Mouse (Mus musculus) spleen, embryonic (tissue): ENCODE results near the gene Coro2a.

ENCODE experiments used
- CTCF ChIA-PET: fragments of 350-600 bp; sonication (Branson Sonifier 250); formaldehyde crosslinking; loops from one replicate; lab custom pipeline; 2022; lab: Charles Lee

Gene Coro2a

GRCm38 (mm10) chr4:46495543-46495942 is 106.5 kb downstream of the Coro2a start:
- CTCF ChIA-PET, result no interaction called here

GRCm38 (mm10) chr4:46493071-46493470 is 108.9 kb downstream of the Coro2a start:
- CTCF ChIA-PET, result no interaction called here

- CTCF ChIA-PET, result interaction anchor here (0.6 to 0.7 kb wide), 2 partner anchors 77 to 130 kb away, joined by 3 to 4 read pairs; no protein-coding TSS in a partner anchor
These were observed 112.7 kb downstream of the Coro2a start, which contains the start of gene Nans for GRCm38 (mm10) chr4:46489028-46489925. Gene Nans, plus strand, starts transcription at chr4:46489248.

GRCm38 (mm10) chr4:46487348-46487747 is 114.7 kb downstream of the Coro2a start:
- CTCF ChIA-PET, result no interaction called here
